Mouse (Mus musculus) thymus, postnatal 0 days (tissue): ENCODE measurements around the gene Serp1. TPM values are rescaled to one million over a fixed set of nuclear protein-coding genes. Genes with fewer than 3 reads are reported as not detected.

Source experiments
- DNase-seq: peaks from one replicate; pipeline ENCODE4 v3.0.0-alpha.2; 2015; ENCODE audit warnings: low spot score
- polyA plus RNA-seq: library from polyadenylated mRNA; unstranded; fragments of >200 nt; fragmentation: Nextera tagmentation; extraction: Ambion mirVana; gene quantifications from 2 replicates; pipeline ENCODE4 v1.2.1, GENCODE M21; 2015

Serp1 gene
- 129 and 134 TPM in 2 replicates for polyA plus RNA-seq

GRCm38 (mm10) chr3:58525652-58526407, at the start of gene Serp1, which contains the start of gene Eif2a:
TSS of gene Serp1 (minus strand) at chr3:58525892.
TSS of gene Eif2a (plus strand) at chr3:58525821.
- DNase-seq = peak; percentile 99

- no peak for DNase-seq
Measured at GRCm38 (mm10) chr3:58570821-58571220, 45.1 kb upstream of the Serp1 start.

DNA sequence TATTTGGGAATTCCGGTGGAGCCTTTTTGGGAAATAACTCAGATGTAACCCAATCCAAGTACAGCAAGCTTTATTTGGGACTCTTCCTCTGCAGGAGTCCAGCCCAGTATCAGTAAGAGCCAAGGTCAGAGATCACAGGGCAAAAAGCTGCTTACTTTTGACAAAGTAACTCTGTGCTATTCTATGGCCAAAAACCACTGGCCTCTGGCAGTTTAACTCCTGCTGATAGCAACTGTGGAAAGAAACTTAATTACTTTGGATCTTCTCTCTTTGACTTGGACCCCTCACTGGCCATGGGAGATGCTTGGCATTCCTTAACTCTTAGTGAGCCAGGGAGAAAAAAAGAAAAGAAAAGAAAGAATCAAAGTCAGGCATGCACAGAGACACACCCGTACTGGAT, 35.7 kb upstream of the Serp1 start:
- no peak for DNase-seq

GRCm38 (mm10) chr3:58559887-58560286, 34.2 kb upstream of the Serp1 start:
- no peak for DNase-seq

- DNase-seq = no peak
Measured at GRCm38 (mm10) chr3:58556649-58557048, 31.0 kb upstream of the Serp1 start.

GRCm38 (mm10) chr3:58552001-58552811, 26.5 kb upstream of the Serp1 start:
- DNase-seq = no peak

DNA sequence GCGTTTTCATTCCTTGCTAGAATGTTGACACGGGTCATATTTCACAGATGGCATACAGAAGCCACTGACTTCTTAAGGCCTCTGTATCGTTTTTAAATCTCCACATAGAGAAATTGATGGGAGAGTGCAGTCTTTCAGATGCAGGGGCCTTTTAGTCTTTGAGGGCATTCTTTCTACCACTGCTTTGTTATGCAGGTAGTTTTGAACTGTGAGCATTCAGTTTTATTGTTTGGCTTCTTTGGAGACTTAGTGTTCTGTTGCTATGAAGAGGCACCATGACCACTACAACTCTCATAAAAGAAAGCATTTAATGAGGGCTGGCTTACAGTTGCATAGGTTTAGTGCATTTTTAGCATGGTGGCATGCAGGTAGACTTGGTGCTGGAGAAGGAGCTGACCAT, 10.9 kb upstream of the Serp1 start:
- DNase-seq = no peak

DNA sequence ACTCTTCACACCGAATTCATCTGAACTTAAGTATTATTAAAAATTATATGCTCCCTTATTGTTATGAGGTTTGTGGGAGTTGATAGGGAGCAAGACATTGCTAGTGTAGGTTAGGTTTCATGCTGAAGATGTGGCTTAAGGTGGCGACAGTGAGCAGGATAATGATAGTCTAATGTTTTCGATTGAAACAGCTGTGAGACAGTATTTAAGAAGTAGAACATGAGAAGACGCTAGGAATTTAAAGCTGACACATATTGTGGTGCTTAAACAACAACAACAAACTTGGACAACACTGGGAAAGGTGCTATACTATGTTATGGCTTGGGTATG, 681 bp upstream of the Serp1 start:
- DNase-seq = peak; percentile 10

GRCm38 (mm10) chr3:58525166-58525565, 526 bp downstream of the Serp1 start:
- DNase-seq = no peak

DNA sequence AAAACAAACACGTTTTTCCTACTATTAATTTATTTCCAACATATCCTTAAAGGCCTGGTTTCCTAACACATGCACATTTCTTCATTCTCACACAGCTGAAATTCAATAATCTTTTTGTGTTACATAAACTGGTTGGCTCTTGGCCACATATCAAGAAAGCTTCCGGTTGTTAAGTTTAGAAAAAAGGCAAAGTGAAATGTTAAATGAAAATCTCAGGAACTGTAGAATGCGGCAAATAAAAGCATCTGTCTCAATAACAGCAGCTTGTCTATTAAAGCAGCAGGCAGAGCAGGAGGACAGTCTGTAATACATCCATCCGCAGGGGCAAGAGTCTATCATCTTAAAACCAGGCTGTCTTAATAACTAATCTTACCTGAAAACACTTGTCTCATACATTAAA, 1.4 kb downstream of the Serp1 start:
- no peak for DNase-seq

DNA sequence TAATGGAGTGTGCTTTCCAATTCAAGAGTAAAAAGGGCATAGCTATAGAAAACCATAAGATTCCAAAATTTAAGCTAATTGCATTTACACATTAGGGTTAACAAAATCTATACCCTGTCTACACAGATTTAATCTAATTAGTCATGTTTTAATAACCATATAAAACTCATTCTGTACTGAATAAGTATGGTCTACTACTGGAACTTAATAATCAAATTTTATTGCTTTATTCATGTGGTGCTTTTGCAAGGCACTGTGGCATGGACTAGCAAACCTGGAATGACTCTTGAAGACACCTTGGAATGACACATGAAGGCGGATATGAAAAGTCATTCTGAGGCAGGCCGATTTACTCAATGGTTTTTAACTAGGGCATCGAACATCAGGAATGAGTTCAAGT, 2.3 kb downstream of the Serp1 start:
- no peak for DNase-seq

DNA sequence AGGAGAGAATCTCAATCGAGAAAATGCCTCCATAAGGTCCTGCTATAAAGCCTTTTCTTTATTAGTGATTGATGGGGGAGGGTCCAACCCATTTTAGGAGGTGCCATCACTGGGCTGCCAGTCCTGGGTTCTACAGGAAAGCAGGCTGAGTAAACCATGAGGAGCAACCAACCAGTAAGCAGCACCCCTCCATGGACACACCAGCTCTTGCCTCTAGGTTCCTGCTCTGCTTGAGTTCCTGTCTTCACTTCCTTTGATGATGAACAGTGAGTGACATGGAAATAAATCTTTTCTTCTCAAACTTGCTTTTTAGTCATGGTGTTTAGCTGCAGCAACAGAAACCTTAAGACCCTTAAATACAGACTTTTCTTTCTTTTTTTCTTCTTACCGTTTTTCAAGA, 4.3 kb downstream of the Serp1 start:
- no peak for DNase-seq

DNA sequence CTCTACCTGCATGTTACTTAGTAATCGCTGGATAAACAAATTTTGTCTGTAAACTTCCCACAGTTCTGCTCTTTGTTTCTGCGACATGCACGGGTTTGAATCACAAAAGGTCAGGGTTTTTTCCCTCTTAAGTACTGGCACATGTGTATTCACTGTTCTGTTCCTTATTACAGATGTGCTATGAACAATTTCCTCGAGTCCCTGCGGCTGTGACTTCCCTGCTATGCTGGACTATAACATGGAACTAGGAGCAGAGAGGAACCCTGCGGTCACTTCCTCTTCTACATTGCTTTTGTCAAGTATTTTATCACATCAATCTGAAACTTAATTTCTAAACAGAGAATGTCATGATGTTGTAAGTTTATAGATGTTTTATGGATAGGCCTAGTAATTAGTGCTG, 5.4 kb downstream of the Serp1 start:
- DNase-seq = no peak

DNA sequence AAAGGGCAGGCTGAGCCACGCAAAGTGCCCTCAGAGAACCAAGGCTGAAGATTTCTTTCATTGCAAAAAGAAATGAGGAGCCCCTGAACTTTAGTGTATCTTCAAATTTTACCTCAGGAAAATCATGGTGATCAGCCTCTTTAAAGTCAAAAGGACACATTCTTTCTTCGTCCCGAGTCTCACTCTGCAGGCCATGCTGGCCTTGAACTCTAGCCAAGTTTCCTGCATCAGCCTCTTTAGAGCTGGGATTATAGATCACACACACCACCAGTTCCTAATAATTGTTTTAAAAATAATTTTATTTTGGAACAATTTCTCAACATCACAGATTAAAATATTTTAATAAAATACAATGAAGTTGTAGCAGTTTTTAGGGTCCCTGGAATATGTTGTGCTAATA, 6.2 kb downstream of the Serp1 start:
- no peak for DNase-seq

- no peak for DNase-seq
Measured at GRCm38 (mm10) chr3:58518962-58519361, 6.7 kb downstream of the Serp1 start.

- no peak for DNase-seq
Measured at GRCm38 (mm10) chr3:58517800-58518199, 7.9 kb downstream of the Serp1 start.

DNA sequence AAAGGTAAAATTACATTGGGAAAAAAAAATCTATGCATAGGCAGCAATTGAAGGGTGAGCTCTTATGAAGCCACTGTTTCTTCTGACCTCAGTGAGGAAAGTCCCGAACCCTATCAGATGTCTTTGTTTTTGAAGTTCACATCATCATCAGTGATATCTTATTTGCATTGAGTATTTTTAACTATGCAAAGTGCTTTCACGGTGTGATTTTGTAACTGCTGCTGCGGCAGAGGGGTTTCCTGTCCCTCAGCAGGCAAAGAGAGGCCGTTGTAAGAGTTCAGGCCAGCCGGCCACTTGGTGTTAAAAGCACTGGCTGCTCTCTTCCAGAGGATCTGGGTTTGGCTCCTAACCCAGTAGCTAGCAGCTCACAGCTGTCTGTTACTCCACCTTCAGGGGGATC, 8.4 kb downstream of the Serp1 start:
- DNase-seq = no peak

GRCm38 (mm10) chr3:58516602-58516976, 9.1 kb downstream of the Serp1 start:
- DNase-seq = peak; percentile 30

DNA sequence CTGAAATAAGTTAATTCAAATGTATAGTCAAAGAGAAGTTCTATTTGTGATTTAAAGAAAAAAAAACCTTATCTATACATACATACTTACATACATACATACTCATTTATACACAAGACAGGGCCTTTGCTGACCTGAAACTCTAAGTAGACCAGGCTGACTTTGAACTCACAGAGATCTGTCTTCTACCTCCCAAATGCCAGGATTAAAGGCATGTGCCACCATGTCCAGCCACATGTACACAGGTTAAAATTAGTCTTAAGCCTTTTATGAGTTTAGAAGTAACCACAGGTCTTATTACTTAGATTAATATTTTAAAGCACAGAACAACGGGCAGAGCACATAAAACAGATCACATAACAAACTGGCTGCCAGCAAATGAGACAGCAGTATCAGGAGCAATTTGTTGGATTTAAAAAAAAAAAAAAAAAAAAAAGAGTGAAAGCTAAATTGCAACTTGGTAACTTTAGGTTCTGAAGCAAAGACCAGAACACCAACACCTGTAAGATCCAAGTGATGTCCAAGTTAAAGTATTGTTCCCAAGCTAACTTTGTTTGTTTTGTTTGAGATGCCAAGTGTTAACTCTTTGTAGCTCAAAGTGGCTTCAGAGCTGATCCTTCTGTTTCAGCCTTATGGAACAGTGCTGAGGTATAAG, 9.6 kb downstream of the Serp1 start:
- DNase-seq = peak; percentile 7

GRCm38 (mm10) chr3:58513483-58513882, 12.2 kb downstream of the Serp1 start:
- DNase-seq = no peak

GRCm38 (mm10) chr3:58512740-58513139, 13.0 kb downstream of the Serp1 start:
- DNase-seq = no peak

DNA sequence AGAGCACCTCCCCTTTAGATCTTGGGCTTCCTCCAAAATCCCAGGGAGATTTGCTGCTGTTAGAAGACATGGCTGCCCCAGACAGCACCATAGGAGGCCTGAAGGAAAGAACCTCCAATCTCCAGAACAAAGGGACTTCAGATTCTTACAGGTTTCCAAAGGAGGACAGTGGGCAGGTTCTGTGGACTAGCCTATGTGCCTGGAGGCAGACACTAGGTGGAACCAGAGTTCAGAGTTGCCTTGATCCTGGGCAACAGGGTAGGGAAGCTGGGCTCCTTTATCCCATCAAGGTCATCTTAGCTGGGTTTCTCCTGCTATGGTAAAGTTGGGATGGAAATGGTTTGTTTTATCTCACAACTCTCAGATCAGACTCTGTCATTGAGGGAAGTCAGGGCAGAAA, 14.1 kb downstream of the Serp1 start:
- no peak for DNase-seq
